Mouse (Mus musculus): Measurements from ENCODE around the gene Raph1. TPM values are rescaled to one million over a fixed set of nuclear protein-coding genes. Genes with fewer than 3 reads are reported as not detected.

The Raph1 gene
- polyA plus RNA-seq, 1 experiment = not detected

GRCm38 (mm10) chr1:60530107-60530506 lies 36.8 kb downstream of the Raph1 start:
- 84% methylated on average over 6 of the region's 6 CpGs for WGBS
- no peak overlapping the region for H3K4me3 ChIP-seq (ENCODE audit: insufficient read depth, low read depth, low read length)
- no peaks in the 10 kb centered on the region for H3K4me1 ChIP-seq (ENCODE audit: control insufficient read depth, insufficient read depth, low read length)
- H3K27ac ChIP-seq (ENCODE audit: insufficient read depth, low read depth, low read length) = no peak overlapping the region
- TF ChIP-seq POLR2A (IDR thresholded peaks at IDR 0.05; ENCODE audit: insufficient read depth, low read depth, low read length) = no peak
- no peak for TF ChIP-seq CTCF (IDR thresholded peaks at IDR 0.05; ENCODE audit: insufficient read depth, low read depth, low read length)

GRCm38 (mm10) chr1:60510584-60510983 lies 56.3 kb downstream of the Raph1 start:
- H3K4me1 ChIP-seq (ENCODE audit: control insufficient read depth, insufficient read depth, low read length) = no peaks in the 10 kb centered on the region
- no peak overlapping the region for H3K27ac ChIP-seq (ENCODE audit: insufficient read depth, low read depth, low read length)
- TF ChIP-seq POLR2A (IDR thresholded peaks at IDR 0.05; ENCODE audit: insufficient read depth, low read depth, low read length) (no peak), CTCF (IDR thresholded peaks at IDR 0.05; ENCODE audit: insufficient read depth, low read depth, low read length) (no peak)
- H3K4me3 ChIP-seq (ENCODE audit: insufficient read depth, low read depth, low read length) = no peak overlapping the region
- WGBS = 82% methylated on average over 2 of the region's 2 CpGs

- H3K4me3 ChIP-seq (ENCODE audit: insufficient read depth, low read depth, low read length) = no peak overlapping the region
- H3K4me1 ChIP-seq (ENCODE audit: control insufficient read depth, insufficient read depth, low read length) = no peaks in the 10 kb centered on the region
- no peak overlapping the region for H3K27ac ChIP-seq (ENCODE audit: insufficient read depth, low read depth, low read length)
- no peak for TF ChIP-seq CTCF (IDR thresholded peaks at IDR 0.05; ENCODE audit: insufficient read depth, low read depth, low read length)
- TF ChIP-seq POLR2A (IDR thresholded peaks at IDR 0.05; ENCODE audit: insufficient read depth, low read depth, low read length) = no peak
- WGBS = 73% methylated on average over 5 of the region's 5 CpGs
Observed at GRCm38 (mm10) chr1:60503456-60503855, 63.4 kb downstream of the Raph1 start.

GRCm38 (mm10) chr1:60493421-60493820 lies 73.5 kb downstream of the Raph1 start:
- Histone ChIP-seq H3K27ac (ENCODE audit: insufficient read depth, low read depth, low read length) (no peak overlapping the region), H3K4me3 (ENCODE audit: insufficient read depth, low read depth, low read length) (no peak overlapping the region), H3K4me1 (ENCODE audit: control insufficient read depth, insufficient read depth, low read length) (peaks cover 16% of the 10 kb centered on the region)
- WGBS = 80% methylated on average over 6 of the region's 6 CpGs
- TF ChIP-seq CTCF (IDR thresholded peaks at IDR 0.05; ENCODE audit: insufficient read depth, low read depth, low read length) (no peak), POLR2A (IDR thresholded peaks at IDR 0.05; ENCODE audit: insufficient read depth, low read depth, low read length) (no peak)

- TF ChIP-seq POLR2A (IDR thresholded peaks at IDR 0.05; ENCODE audit: insufficient read depth, low read depth, low read length) (no peak), CTCF (IDR thresholded peaks at IDR 0.05; ENCODE audit: insufficient read depth, low read depth, low read length) (no peak)
- no peak overlapping the region for H3K27ac ChIP-seq (ENCODE audit: insufficient read depth, low read depth, low read length)
- H3K4me3 ChIP-seq (ENCODE audit: insufficient read depth, low read depth, low read length) = no peak overlapping the region
- peaks cover 19% of the 10 kb centered on the region for H3K4me1 ChIP-seq (ENCODE audit: control insufficient read depth, insufficient read depth, low read length)
- WGBS = 85% methylated on average over 5 of the region's 5 CpGs
Observed at GRCm38 (mm10) chr1:60492404-60492803, 74.5 kb downstream of the Raph1 start.

GRCm38 (mm10) chr1:60490510-60490909 lies 76.4 kb downstream of the Raph1 start:
- 77% methylated on average over 4 of the region's 4 CpGs for WGBS
- no peak overlapping the region for H3K27ac ChIP-seq (ENCODE audit: insufficient read depth, low read depth, low read length)
- TF ChIP-seq CTCF (IDR thresholded peaks at IDR 0.05; ENCODE audit: insufficient read depth, low read depth, low read length) = no peak
- no peak for TF ChIP-seq POLR2A (IDR thresholded peaks at IDR 0.05; ENCODE audit: insufficient read depth, low read depth, low read length)

GRCm38 (mm10) chr1:60489660-60490059 lies 77.2 kb downstream of the Raph1 start:
- WGBS = 93% methylated on average over 2 of the region's 2 CpGs
- TF ChIP-seq POLR2A (IDR thresholded peaks at IDR 0.05; ENCODE audit: insufficient read depth, low read depth, low read length) (no peak), CTCF (IDR thresholded peaks at IDR 0.05; ENCODE audit: insufficient read depth, low read depth, low read length) (no peak)
- Histone ChIP-seq H3K27ac (ENCODE audit: insufficient read depth, low read depth, low read length) (no peak overlapping the region), H3K4me3 (ENCODE audit: insufficient read depth, low read depth, low read length) (no peak overlapping the region), H3K4me1 (ENCODE audit: control insufficient read depth, insufficient read depth, low read length) (peaks cover 19% of the 10 kb centered on the region)

More at GRCm38 (mm10) chr1:60490510-60490909, 76.4 kb downstream of the Raph1 start:
- Histone ChIP-seq H3K4me1 (ENCODE audit: control insufficient read depth, insufficient read depth, low read length) (peaks cover 19% of the 10 kb centered on the region), H3K4me3 (ENCODE audit: insufficient read depth, low read depth, low read length) (no peak overlapping the region)

- WGBS = 61% methylated on average over 8 of the region's 8 CpGs
- TF ChIP-seq CTCF (IDR thresholded peaks at IDR 0.05; ENCODE audit: insufficient read depth, low read depth, low read length) (no peak), POLR2A (IDR thresholded peaks at IDR 0.05; ENCODE audit: insufficient read depth, low read depth, low read length) (no peak)
- Histone ChIP-seq H3K27ac (ENCODE audit: insufficient read depth, low read depth, low read length) (0 out of 2 replicates have a peak overlapping the region, but pooled peaks have one; percentile 21), H3K4me1 (ENCODE audit: control insufficient read depth, insufficient read depth, low read length) (peaks cover 19% of the 10 kb centered on the region), H3K4me3 (ENCODE audit: insufficient read depth, low read depth, low read length) (no peak overlapping the region)
Observed at GRCm38 (mm10) chr1:60488635-60489034, 78.3 kb downstream of the Raph1 start.

GRCm38 (mm10) chr1:60485649-60486048 lies 81.3 kb downstream of the Raph1 start:
- Histone ChIP-seq H3K27ac (ENCODE audit: insufficient read depth, low read depth, low read length) (no peak overlapping the region), H3K4me3 (ENCODE audit: insufficient read depth, low read depth, low read length) (no peak overlapping the region), H3K4me1 (ENCODE audit: control insufficient read depth, insufficient read depth, low read length) (peaks cover 19% of the 10 kb centered on the region)
- WGBS = 71% methylated on average over 3 of the region's 3 CpGs
- TF ChIP-seq CTCF (IDR thresholded peaks at IDR 0.05; ENCODE audit: insufficient read depth, low read depth, low read length) (no peak), POLR2A (IDR thresholded peaks at IDR 0.05; ENCODE audit: insufficient read depth, low read depth, low read length) (no peak)

- 97% methylated on average over 1 of the region's 1 CpGs for WGBS
- H3K27ac ChIP-seq (ENCODE audit: insufficient read depth, low read depth, low read length) = no peak overlapping the region
- H3K4me3 ChIP-seq (ENCODE audit: insufficient read depth, low read depth, low read length) = no peak overlapping the region
- H3K4me1 ChIP-seq (ENCODE audit: control insufficient read depth, insufficient read depth, low read length) = no peaks in the 10 kb centered on the region
- TF ChIP-seq POLR2A (IDR thresholded peaks at IDR 0.05; ENCODE audit: insufficient read depth, low read depth, low read length) (no peak), CTCF (IDR thresholded peaks at IDR 0.05; ENCODE audit: insufficient read depth, low read depth, low read length) (no peak)
Observed at GRCm38 (mm10) chr1:60482881-60483280, 84.0 kb downstream of the Raph1 start.

All from olfactory bulb, adult 2 months (tissue).